Mouse (Mus musculus) adrenal gland, adult 2 months (tissue): ENCODE measurements at regions not wholly inside any gene's neighbourhood (a gene's known extent, or its start where the extent isn't known, plus 50 kb on each side); places are given as distances from the start of the nearest gene placed in this dataset.
"Not testable (repeated sequence)": the region's sequence is repeated elsewhere in the genome, so short reads cannot be mapped to it uniquely, and the experiment has no call there.

Experiments
- DNase-seq: peaks from one replicate; pipeline ENCODE4 v3.0.0; 2021

- DNase-seq, result no peak
These were observed 82.8 kb downstream of the Ddx11 start for GRCm38 (mm10) chr17:66206074-66206473.

DNA sequence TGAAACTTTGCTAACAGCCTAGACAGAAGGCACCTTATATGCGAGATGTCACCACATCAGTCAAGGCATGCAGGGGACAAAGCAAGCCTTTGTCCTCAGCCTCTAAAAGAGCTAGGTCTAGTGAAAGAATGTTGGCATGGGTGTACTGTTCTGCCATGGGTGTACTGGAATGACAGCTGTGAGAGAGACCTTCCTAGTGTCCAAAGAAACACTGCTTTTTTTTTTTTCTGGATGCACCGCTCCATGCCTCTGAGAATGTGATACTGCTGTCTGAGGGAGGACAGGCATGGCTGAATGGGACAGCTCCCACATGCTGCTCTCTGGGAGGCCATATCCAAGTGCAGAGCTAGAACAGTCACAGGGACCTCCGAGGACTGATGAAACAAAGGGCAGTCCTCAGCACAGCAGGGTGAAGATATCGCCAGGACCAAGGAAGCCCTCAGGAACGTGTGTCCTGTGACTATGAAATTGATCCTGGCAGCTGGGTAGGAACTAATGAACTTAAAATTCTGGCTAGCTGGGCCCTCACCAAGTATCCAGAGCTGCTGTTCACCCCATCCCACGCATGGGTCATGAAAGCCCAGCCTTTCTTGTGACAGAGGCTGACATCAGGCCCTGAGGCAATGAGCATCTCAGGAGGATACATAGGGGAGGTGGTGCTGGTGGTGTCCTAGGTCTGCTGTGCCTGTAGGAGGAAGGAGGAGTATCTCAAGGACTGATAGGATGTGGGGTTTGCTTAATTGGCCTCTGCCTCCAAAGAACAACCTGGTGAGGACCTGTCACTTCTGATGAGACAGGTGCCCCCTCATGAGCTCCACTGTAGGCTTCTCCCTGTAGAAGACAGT, 84.6 kb downstream of the Ddx11 start:
- not testable (repeated sequence) for DNase-seq

GRCm38 (mm10) chr17:66208803-66209515, 85.6 kb downstream of the Ddx11 start:
- DNase-seq, result not testable (repeated sequence)

- DNase-seq, result no peak
These were observed 88.2 kb downstream of the Ddx11 start for GRCm38 (mm10) chr17:66211561-66211960.

DNA sequence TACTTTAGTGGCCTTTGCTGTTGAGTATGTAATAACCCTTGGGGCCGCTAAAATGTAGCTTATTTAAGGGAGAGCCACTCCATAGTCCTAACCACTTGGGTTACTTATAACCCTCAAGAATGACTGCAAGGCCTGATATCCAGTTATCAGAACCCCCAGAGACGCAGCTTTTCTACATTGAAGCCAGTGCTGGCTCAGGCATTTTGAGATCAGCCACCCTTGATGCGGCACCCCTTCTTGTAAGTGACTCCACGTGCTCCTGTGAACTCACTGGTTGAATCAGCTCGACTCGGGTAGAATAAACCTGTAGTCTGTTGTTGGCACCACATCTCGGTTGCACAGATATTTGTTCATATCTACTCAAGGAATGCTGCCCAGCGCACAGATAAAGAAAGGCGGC, 89.3 kb downstream of the Ddx11 start:
- no peak for DNase-seq

DNA sequence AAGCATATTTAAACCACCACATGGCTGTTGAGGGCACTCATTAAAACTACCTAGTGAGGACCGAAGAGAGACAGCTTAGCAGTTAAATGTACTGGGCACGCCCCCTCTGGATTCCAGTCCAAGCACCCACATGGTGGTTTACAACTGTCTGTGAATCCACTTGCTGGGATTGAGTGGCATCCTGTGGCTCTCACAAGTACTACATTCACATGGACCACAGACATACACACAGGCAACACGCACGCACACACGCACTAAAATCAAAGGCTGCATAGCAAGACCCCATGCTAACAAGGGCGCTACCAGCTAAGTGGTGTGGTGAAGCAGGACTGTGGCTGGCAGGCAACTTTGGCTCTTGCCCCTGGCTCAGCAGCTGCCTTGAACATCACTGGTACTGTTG, 95.0 kb downstream of the Ddx11 start:
- DNase-seq, result no peak

DNA sequence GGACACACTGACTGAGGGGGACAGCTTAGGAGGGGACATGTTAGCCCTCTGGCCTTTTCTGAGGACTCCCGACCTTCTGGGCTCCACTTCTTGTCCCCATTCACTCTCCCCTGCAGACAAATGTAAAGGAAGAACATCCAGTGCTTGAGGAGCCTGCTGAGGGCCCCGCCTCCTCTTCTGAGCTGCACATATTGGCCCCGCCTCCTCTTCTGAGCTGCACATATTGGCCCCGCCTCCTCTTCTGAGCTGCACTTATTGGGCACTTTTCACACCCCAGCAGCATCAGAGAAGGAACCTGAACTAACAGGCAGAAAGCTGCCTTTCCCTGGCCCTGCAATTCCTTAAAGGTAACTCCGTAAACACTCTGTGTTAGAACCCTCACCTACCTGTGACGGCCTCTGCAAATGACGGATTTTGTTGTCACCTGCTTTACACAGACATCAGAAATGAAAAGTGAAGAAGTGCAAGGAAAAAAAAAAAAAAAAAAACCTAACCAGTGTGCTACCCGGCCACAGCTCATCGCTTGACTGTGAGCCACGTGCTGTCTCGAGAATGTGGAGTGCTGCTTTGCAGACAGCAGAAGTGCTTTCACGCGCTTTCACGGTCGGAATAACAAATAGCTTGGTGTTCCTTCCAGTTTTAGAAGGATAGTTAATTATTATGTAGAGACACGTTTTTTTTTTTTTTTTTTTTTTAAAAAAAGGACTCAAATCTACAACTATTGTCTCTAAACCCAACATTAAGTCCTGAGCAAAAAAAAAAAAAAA, 96.5 kb downstream of the Ddx11 start:
- no peak for DNase-seq

DNA sequence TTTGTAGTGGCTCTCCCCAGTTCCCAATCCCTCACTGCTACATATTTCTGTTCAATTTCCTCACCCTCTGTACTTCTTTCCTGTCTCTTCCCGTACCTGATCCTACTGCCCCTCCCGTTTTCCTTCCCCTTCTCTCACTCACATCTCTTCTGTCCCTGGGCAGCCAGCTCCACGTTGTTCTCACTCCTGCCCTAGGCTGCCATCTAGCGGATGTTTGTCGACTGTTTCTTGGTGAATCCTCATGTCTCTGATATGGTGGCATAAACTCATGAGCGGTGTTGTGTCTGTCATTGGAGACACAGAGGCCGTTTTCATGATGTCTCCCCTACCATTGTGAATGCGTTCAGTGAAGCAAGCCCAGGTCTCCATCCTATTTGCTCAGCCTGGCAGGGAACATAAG, 97.9 kb downstream of the Ddx11 start:
- peak; percentile 51 for DNase-seq

DNA sequence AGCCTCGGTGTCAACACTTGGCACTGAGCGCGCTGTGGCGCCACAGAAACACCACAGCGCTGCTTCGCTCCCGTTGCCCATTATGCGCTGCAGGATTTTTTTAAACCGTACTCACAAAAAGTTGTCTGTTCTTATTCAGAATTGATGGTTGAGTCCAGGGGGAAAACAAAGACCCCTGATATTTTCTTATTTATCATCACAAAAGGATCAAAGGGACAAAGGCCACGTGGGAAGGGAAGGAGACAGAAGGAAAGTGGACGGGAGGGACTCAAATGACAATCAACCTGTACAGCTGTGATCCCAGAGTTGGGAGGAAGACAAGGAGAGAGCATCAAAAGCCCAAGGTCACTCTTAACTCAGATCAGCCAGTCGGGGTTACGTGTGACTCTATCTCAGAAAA, 100.4 kb downstream of the Ddx11 start:
- DNase-seq, result no peak

GRCm38 (mm10) chr17:66224241-66224640, 100.9 kb downstream of the Ddx11 start:
- peak; percentile 17 for DNase-seq

DNA sequence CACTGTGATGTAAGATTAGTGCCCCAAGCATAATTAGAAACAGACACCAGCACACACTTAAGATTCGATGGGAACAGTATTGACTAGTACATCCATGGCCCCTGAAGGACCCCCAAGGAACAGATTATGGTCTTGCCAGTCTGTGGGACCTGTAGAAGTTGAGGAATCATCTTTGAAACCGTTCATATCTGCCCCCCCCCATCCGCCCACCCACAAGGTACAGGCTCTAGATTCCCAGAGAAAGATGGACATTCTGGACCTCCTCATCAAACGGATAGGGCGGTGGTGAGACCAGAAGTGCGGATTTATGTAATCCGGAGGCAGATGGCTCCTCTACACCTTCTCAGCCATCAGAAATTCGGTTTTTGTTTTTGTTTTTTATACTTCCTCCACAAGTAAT, 109.1 kb downstream of the Ddx11 start:
- no peak for DNase-seq

GRCm38 (mm10) chr17:66232891-66233421, 109.6 kb downstream of the Ddx11 start:
- no peak for DNase-seq

- peak; percentile 6 for DNase-seq
These were observed 110.2 kb downstream of the Ddx11 start for GRCm38 (mm10) chr17:66233451-66233951.

DNA sequence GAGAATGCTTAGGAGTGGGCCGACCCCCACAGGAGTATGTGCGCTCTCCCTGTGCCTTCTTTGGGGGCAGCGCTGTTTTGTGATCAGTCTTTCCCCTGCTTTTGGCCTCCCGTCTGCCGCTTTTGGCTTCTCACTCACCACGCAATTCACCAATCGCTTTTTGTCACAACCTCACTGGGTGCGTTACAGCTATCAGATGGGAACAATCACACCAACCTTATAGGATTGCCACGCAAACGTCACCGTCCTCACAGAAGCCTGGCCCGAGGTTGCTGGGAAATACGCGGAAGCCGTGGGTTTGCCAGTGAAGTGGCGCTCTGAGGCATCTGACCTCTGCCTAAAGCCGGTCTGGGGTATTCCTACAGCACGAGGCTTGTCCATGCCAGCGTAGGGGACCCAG, 111.1 kb downstream of the Ddx11 start:
- DNase-seq, result no peak

DNA sequence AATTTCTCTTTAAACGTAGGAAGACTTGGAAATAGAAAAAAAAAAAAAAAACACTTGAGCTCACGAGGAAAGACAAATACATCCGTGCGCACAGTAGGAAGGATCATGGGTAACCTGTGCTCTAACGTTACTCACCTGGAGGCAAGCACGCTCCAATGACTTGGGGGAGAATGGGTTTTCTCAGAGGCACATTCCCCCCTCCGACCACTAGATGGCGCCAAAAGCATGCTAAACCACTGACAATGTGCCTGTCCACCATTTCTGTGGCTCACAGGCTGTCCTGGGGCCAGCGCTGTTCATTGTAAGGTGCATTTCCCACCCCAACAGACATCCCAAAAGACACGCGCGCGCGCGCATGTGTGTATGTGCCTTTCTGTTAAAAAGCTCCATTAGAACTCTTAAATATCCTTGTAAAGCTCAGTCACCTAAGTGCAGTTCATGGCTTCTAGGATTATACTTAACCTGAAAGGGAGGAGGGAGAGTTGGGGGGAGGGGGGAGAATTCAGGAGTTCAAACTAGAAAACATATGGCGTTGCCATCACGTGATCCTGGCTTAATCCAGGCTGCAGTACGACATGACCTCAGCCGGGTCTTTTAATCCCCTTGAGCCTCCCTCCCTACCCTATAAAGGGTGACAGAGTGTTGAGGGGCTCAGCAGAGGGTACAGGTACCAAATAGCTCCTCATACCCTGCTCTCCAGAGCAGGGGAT, 111.9 kb downstream of the Ddx11 start:
- peak; percentile 82 for DNase-seq

GRCm38 (mm10) chr17:66235806-66236335, 112.6 kb downstream of the Ddx11 start:
- DNase-seq, result no peak

DNA sequence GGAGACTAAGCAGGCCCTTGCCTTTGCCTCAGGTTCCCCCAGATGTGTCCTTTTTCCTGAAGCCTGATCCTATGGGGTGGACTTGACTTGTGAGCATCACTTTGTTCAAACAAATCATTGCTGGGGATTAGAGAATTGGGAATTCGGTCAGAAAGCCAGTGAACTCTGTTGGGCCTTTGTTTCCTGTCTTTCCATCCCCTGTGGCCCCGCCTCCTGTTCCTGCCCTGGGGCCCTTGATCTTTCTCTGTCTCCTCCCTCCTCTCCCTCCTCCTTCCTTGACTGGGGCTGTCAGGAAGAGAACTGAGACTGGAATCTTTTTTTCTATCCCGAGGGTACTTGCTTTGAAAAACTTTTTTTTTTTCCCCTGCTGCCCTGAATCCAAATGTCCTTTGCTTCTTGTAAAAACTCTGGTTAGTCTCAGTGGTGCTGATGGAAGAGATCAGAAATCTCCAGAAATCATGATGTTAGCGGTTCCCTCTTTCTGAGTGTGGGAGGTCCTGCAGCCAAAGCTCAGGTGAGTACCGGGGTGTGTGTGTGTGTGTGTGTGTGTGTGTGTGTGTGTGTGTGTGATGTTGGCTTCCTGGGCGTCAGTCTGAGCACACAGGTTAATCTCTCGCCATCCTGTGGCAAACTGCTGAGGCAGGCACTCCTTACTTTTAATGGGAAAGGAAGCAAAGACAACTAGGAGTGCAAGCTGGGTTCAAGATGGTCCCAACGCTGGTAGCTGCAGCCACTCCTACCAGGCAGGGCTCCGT, 118.7 kb downstream of the Ddx11 start:
- DNase-seq, result peak; percentile 65

GRCm38 (mm10) chr17:66244183-66244582, 120.9 kb downstream of the Ddx11 start:
- DNase-seq, result no peak

- peak; percentile 16 for DNase-seq
These were observed 122.8 kb downstream of the Ddx11 start for GRCm38 (mm10) chr17:66246031-66246534.

GRCm38 (mm10) chr17:66251495-66251894, 128.2 kb downstream of the Ddx11 start:
- DNase-seq, result no peak
